Mouse (Mus musculus): ENCODE results near the gene Klra5.
"Not testable (repeated sequence)": the region's sequence is repeated elsewhere in the genome, so short reads cannot be mapped to it uniquely, and the experiment has no call there.

The Klra5 gene

GRCm38 (mm10) chr6:129917476-129917946 is at the start of gene Klra5:
Gene Klra5, minus strand, starts transcription at chr6:129917650.
- not testable (repeated sequence) for DNase-seq (ENCODE audit: low spot score)

- DNase-seq (ENCODE audit: low spot score), result no peak
Measured at GRCm38 (mm10) chr6:129916996-129917395, 454 bp downstream of the Klra5 start.

GRCm38 (mm10) chr6:129882525-129882924 is 34.9 kb downstream of the Klra5 start:
- no peak for DNase-seq (ENCODE audit: low spot score)

- DNase-seq (ENCODE audit: low spot score), result no peak
Measured at GRCm38 (mm10) chr6:129876549-129876948, 40.9 kb downstream of the Klra5 start, which contains the start of gene Klra17. Gene Klra17, minus strand, starts transcription at chr6:129876672.

- not testable (repeated sequence) for DNase-seq (ENCODE audit: low spot score)
Measured at GRCm38 (mm10) chr6:129862349-129862748, 55.1 kb downstream of the Klra5 start, which contains the start of gene Gm17631. Gene Gm17631, plus strand, starts transcription at chr6:129862649.
